Mouse (Mus musculus) lung, embryonic 15.5 days (tissue): Measurements from ENCODE around the gene Fbxw9. TPM values are rescaled to one million over a fixed set of nuclear protein-coding genes. Genes with fewer than 3 reads are reported as not detected.

ENCODE experiments used
- ATAC-seq: fragments of 200-750 bp; cut with Nextera tagmentation; 2 replicates; pipeline ENCODE4 v1.8.0; 2017; ENCODE audit warnings: moderate number of reproducible peaks, borderline replicate concordance; ENCODE audit not compliant: low FRiP score, low TSS enrichment; ENCODE audit errors: extremely low read depth
- H3K27ac ChIP-seq: fragments of 300-500 bp; sonication (generic); 2 replicates; pipeline ENCODE4 v1.5.1; 2015; ENCODE audit warnings: moderate library complexity, mild to moderate bottlenecking, inconsistent platforms
- H3K27me3 ChIP-seq: fragments of 300-500 bp; sonication (generic); 2 replicates; pipeline ENCODE4 v1.6.1; 2015; ENCODE audit warnings: inconsistent platforms
- H3K36me3 ChIP-seq: fragments of 300-500 bp; sonication (generic); 2 replicates; pipeline ENCODE4 v1.6.1; 2015; ENCODE audit warnings: inconsistent platforms
- H3K4me1 ChIP-seq: fragments of 300-500 bp; sonication (generic); 2 replicates; pipeline ENCODE4 v1.6.1; 2015; ENCODE audit warnings: inconsistent platforms
- H3K4me2 ChIP-seq: fragments of 300-500 bp; sonication (generic); 2 replicates; pipeline ENCODE4 v1.6.1; 2015; ENCODE audit warnings: inconsistent platforms, mild to moderate bottlenecking, moderate library complexity
- H3K4me3 ChIP-seq: fragments of 300-500 bp; sonication (generic); 2 replicates; pipeline ENCODE4 v1.5.1; 2015; ENCODE audit warnings: mild to moderate bottlenecking, inconsistent platforms
- H3K9ac ChIP-seq: fragments of 300-500 bp; sonication (generic); 2 replicates; pipeline ENCODE4 v1.6.1; 2015; ENCODE audit warnings: inconsistent platforms
- H3K9me3 ChIP-seq: fragments of 300-500 bp; sonication (generic); 2 replicates; pipeline ENCODE4 v1.6.1; 2016; ENCODE audit warnings: inconsistent platforms
- WGBS: fragments of 180-500 bp; shearing (Covaris S2); methylation state at CpG from one replicate; pipeline ENCODE4 v1.1.7; 2015; 5-methylcytosine and 5-hydroxymethylcytosine counted together
- microRNA-seq: library from miRNA; unstranded; fragments of <30 nt; microRNA quantifications from one replicate; pipeline ENCODE4, GENCODE M21; 2016
- polyA plus RNA-seq: library from polyadenylated mRNA; unstranded; fragments of >200 nt; fragmentation: Nextera tagmentation; extraction: Ambion mirVana; gene quantifications from 2 replicates; pipeline ENCODE4 v1.2.1, GENCODE M21; 2015

Gene Fbxw9
- polyA plus RNA-seq, 1 experiment from 2014 or later: 28.4 TPM

- Histone ChIP-seq H3K36me3 (peaks cover 49% of the 10 kb centered on the region), H3K4me1 (no peaks in the 10 kb centered on the region), H3K27ac (no peak overlapping the region), H3K27me3 (no peaks in the 10 kb centered on the region), H3K4me2 (no peak overlapping the region), H3K9me3 (no peaks in the 10 kb centered on the region), H3K9ac (no peak overlapping the region), H3K4me3 (no peak overlapping the region)
- WGBS: 79% methylated on average over 11 of the region's 11 CpGs
- no peak for ATAC-seq
Observed at GRCm38 (mm10) chr8:85090856-85091255, 31.0 kb downstream of the Fbxw9 start.

GRCm38 (mm10) chr8:85091526-85092090, 31.8 kb downstream of the Fbxw9 start:
- WGBS: 40% methylated on average over 21 of the region's 21 CpGs
- H3K4me3 ChIP-seq: no peak overlapping the region
- H3K9ac ChIP-seq: no peak overlapping the region
- H3K9me3 ChIP-seq: no peaks in the 10 kb centered on the region
- H3K4me1 ChIP-seq: no peaks in the 10 kb centered on the region
- no peaks in the 10 kb centered on the region for H3K27me3 ChIP-seq
- no peak overlapping the region for H3K4me2 ChIP-seq
- no peak overlapping the region for H3K27ac ChIP-seq
- H3K36me3 ChIP-seq: peaks cover 53% of the 10 kb centered on the region
- ATAC-seq: no peak

- H3K9me3 ChIP-seq: no peaks in the 10 kb centered on the region
- H3K9ac ChIP-seq: no peak overlapping the region
- no peak for ATAC-seq
- H3K4me1 ChIP-seq: no peaks in the 10 kb centered on the region
- H3K36me3 ChIP-seq: peaks cover 46% of the 10 kb centered on the region; the same call in 1 of the 2 replicates
- WGBS: 86% methylated on average over 13 of the region's 13 CpGs
- H3K27ac ChIP-seq: no peak overlapping the region
- H3K4me3 ChIP-seq: no peak overlapping the region
- no peaks in the 10 kb centered on the region for H3K27me3 ChIP-seq
- no peak overlapping the region for H3K4me2 ChIP-seq
Observed at GRCm38 (mm10) chr8:85095051-85095450, 35.2 kb downstream of the Fbxw9 start.

- Histone ChIP-seq H3K4me1 (no peaks in the 10 kb centered on the region), H3K27me3 (no peaks in the 10 kb centered on the region), H3K9ac (no peak overlapping the region), H3K36me3 (peaks cover 46% of the 10 kb centered on the region; the same call in 1 of the 2 replicates), H3K4me3 (no peak overlapping the region), H3K9me3 (no peaks in the 10 kb centered on the region), H3K27ac (no peak overlapping the region), H3K4me2 (no peak overlapping the region)
- ATAC-seq: no peak
- WGBS: 88% methylated on average over 7 of the region's 7 CpGs
Observed at GRCm38 (mm10) chr8:85095566-85095965, 35.7 kb downstream of the Fbxw9 start.

GRCm38 (mm10) chr8:85096196-85096595, 36.3 kb downstream of the Fbxw9 start:
- peaks cover 43% of the 10 kb centered on the region; the same call in 1 of the 2 replicates for H3K36me3 ChIP-seq
- H3K9me3 ChIP-seq: no peaks in the 10 kb centered on the region
- H3K27me3 ChIP-seq: no peaks in the 10 kb centered on the region
- no peak for ATAC-seq
- no peak overlapping the region for H3K4me2 ChIP-seq
- H3K4me1 ChIP-seq: no peaks in the 10 kb centered on the region
- no peak overlapping the region for H3K27ac ChIP-seq
- WGBS: 89% methylated on average over 16 of the region's 16 CpGs
- H3K9ac ChIP-seq: no peak overlapping the region
- H3K4me3 ChIP-seq: no peak overlapping the region

GRCm38 (mm10) chr8:85096850-85097249, 37.0 kb downstream of the Fbxw9 start:
- no peak for ATAC-seq
- 72% methylated on average over 4 of the region's 4 CpGs for WGBS
- Histone ChIP-seq H3K4me1 (no peaks in the 10 kb centered on the region), H3K27me3 (no peaks in the 10 kb centered on the region), H3K4me3 (no peak overlapping the region), H3K4me2 (no peak overlapping the region), H3K9ac (no peak overlapping the region), H3K27ac (no peak overlapping the region), H3K9me3 (no peaks in the 10 kb centered on the region), H3K36me3 (peaks cover 43% of the 10 kb centered on the region; the same call in 1 of the 2 replicates)

- H3K27me3 ChIP-seq: no peaks in the 10 kb centered on the region
- no peak for ATAC-seq
- no peak overlapping the region for H3K4me2 ChIP-seq
- no peak overlapping the region for H3K27ac ChIP-seq
- H3K9ac ChIP-seq: no peak overlapping the region
- peaks cover 28% of the 10 kb centered on the region; the same call in 1 of the 2 replicates for H3K36me3 ChIP-seq
- H3K4me1 ChIP-seq: no peaks in the 10 kb centered on the region
- 79% methylated on average over 4 of the region's 4 CpGs for WGBS
- H3K4me3 ChIP-seq: no peak overlapping the region
- no peaks in the 10 kb centered on the region for H3K9me3 ChIP-seq
Observed at GRCm38 (mm10) chr8:85100076-85100665, 40.3 kb downstream of the Fbxw9 start.

GRCm38 (mm10) chr8:85113241-85113640, 53.4 kb downstream of the Fbxw9 start:
- WGBS: 95% methylated on average over 10 of the region's 10 CpGs
- H3K9me3 ChIP-seq: no peaks in the 10 kb centered on the region
- no peak overlapping the region for H3K27ac ChIP-seq
- no peak overlapping the region for H3K9ac ChIP-seq
- ATAC-seq: no peak
- H3K4me1 ChIP-seq: no peaks in the 10 kb centered on the region; the same call in 1 of the 2 replicates
- no peak overlapping the region for H3K4me2 ChIP-seq
- H3K36me3 ChIP-seq: peaks cover 34% of the 10 kb centered on the region
- H3K4me3 ChIP-seq: no peak overlapping the region
- no peaks in the 10 kb centered on the region for H3K27me3 ChIP-seq

- H3K4me2 ChIP-seq: no peak overlapping the region
- H3K36me3 ChIP-seq: peaks cover 18% of the 10 kb centered on the region
- 81% methylated on average over 4 of the region's 4 CpGs for WGBS
- peaks cover 7% of the 10 kb centered on the region; the same call in 1 of the 2 replicates for H3K4me1 ChIP-seq
- no peaks in the 10 kb centered on the region for H3K27me3 ChIP-seq
- no peak for ATAC-seq
- no peak overlapping the region for H3K9ac ChIP-seq
- no peak overlapping the region for H3K27ac ChIP-seq
- H3K4me3 ChIP-seq: no peak overlapping the region
- no peaks in the 10 kb centered on the region for H3K9me3 ChIP-seq
Observed at GRCm38 (mm10) chr8:85115501-85115900, 55.6 kb downstream of the Fbxw9 start.

Small RNA genes within 50 kb of the gene (microRNA-seq; reads per million reads assigned to microRNA genes)
- 0.74 reads per million for gene Gm23388
- not detected for gene Mir7070

Other genes with a start within 250 kb of the Fbxw9 start
- gene Dand5, start 237.2 kb upstream of the Fbxw9 start, polyA plus RNA-seq: 6.0 and 6.3 TPM in 2 replicates
- gene Gadd45gip1, start 228.5 kb upstream of the Fbxw9 start, polyA plus RNA-seq: 43.4 and 47.0 TPM in 2 replicates
- 112 and 127 TPM in 2 replicates for gene Rad23a, start 219.4 kb upstream of the Fbxw9 start, polyA plus RNA-seq
- 1,037 and 1,080 TPM in 2 replicates for gene Calr, start 213.1 kb upstream of the Fbxw9 start, polyA plus RNA-seq
- gene Farsa, start 203.1 kb upstream of the Fbxw9 start, polyA plus RNA-seq: 96.9 and 98.9 TPM in 2 replicates
- gene Syce2, start 187.9 kb upstream of the Fbxw9 start, polyA plus RNA-seq: 69.6 and 72.1 TPM in 2 replicates
- gene Gcdh, start 166.1 kb upstream of the Fbxw9 start, polyA plus RNA-seq: 34.9 and 35.7 TPM in 2 replicates
- 1.6 and 3.1 TPM in 2 replicates for gene Klf1, start 158.1 kb upstream of the Fbxw9 start, polyA plus RNA-seq
- 14.8 and 15.4 TPM in 2 replicates for gene Dnase2a, start 151.5 kb upstream of the Fbxw9 start, polyA plus RNA-seq
- gene Mast1, start 122.7 kb upstream of the Fbxw9 start, polyA plus RNA-seq: 0.49 TPM in 2 replicates
- gene Rtbdn, start 113.1 kb upstream of the Fbxw9 start, polyA plus RNA-seq: 0.12 and 0.13 TPM in 2 replicates
- not detected in 2 replicates for gene Gm49661, start 90.6 kb upstream of the Fbxw9 start, polyA plus RNA-seq
- 727 and 733 TPM in 2 replicates for gene Prdx2, start 90.5 kb upstream of the Fbxw9 start, polyA plus RNA-seq
- 114 and 120 TPM in 2 replicates for gene Rnaseh2a, start 90.3 kb upstream of the Fbxw9 start, polyA plus RNA-seq
- 17.4 and 20.5 TPM in 2 replicates for gene Junb, start 81.3 kb upstream of the Fbxw9 start, polyA plus RNA-seq
- 23.2 and 23.9 TPM in 2 replicates for gene Hook2, start 69.5 kb upstream of the Fbxw9 start, polyA plus RNA-seq
- gene Best2, start 45.5 kb upstream of the Fbxw9 start, polyA plus RNA-seq: not detected in 2 replicates
- gene Asna1, start 34.8 kb upstream of the Fbxw9 start, polyA plus RNA-seq: 124 and 128 TPM in 2 replicates
- 107 and 118 TPM in 2 replicates for gene Trir, start 33.2 kb upstream of the Fbxw9 start, polyA plus RNA-seq
- gene Tnpo2, start 23.1 kb upstream of the Fbxw9 start, polyA plus RNA-seq: 29.1 and 32.3 TPM in 2 replicates
- not detected in 2 replicates for gene Gm5741, start 7.9 kb downstream of the Fbxw9 start, polyA plus RNA-seq
- gene Dhps, start 11.7 kb downstream of the Fbxw9 start, polyA plus RNA-seq: 54.4 and 56.8 TPM in 2 replicates
- 140 and 145 TPM in 2 replicates for gene Wdr83os, start 20.7 kb downstream of the Fbxw9 start, polyA plus RNA-seq
- gene Wdr83, start 21.3 kb downstream of the Fbxw9 start, polyA plus RNA-seq: 44.3 and 44.7 TPM in 2 replicates
- gene Man2b1, start 23.2 kb downstream of the Fbxw9 start, polyA plus RNA-seq: 35.9 and 40.1 TPM in 2 replicates
- gene Zfp791, start 63.0 kb downstream of the Fbxw9 start, polyA plus RNA-seq: 2.9 and 3.0 TPM in 2 replicates
- gene Cks1brt, start 91.9 kb downstream of the Fbxw9 start, polyA plus RNA-seq: not detected in 2 replicates
- not detected in 2 replicates for gene Olfr371, start 165.9 kb downstream of the Fbxw9 start, polyA plus RNA-seq
- gene Orc6, start 239.6 kb downstream of the Fbxw9 start, polyA plus RNA-seq: 110 and 112 TPM in 2 replicates
- gene Vps35, start 239.7 kb downstream of the Fbxw9 start, polyA plus RNA-seq: 144 and 149 TPM in 2 replicates